In the genomic region with DNA sequence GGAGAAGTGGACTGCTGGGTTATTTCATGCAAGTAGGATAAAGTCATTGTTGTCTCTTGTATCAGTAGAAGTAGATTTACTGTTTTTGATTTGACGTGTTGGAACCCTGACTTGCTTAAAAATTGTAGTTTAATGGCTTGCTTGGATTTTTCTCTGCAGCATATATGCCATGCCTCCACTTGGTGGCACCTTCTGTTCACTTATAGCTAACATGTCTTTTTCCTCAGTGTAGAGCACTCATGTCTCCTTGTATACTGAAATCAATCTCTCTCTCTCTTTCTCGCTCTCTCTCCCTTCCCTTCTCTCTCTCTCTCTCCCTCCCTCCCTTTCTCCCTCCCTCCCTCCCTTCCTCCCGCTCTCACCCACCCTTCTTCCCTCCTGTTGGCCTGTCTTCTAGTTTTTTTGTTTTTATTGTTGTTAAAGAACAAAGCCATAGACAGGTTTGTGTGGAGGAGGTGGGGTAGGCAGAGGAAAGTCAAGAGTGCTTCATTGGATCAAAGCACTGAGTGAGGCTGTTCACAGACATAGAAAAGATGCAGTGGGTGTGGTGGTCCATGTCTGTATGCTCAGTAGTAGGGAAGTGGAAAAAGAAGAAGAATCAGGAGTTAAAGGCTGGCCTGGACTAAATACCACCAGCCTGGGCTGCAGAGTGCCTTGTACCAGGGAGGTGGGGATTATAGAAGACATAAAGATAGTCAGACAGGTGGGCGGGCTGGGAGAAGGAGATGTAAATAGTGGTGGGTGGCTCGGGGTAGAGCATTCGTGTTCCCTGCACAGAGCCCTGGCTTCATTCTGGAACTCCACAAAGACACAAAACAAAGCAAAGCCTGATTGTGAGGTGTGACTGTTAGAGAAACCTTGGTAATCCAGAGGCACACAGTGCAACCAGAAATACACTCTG, we compare ENCODE assay signal across 8 mouse cellular contexts. TPM values are rescaled to one million over a fixed set of nuclear protein-coding genes. Genes with fewer than 3 reads are reported as not detected.
DNase-seq lines count a peak whose midpoint lies in the region; ATAC-seq and TF ChIP-seq lines count a peak whose summit lies in the region.

No protein-coding gene starts in this region.

- H3K4me1 ChIP-seq in forebrain, embryonic 13.5 days, result no peaks in the 10 kb centered on the region
- H3K4me1 ChIP-seq in forebrain, embryonic 10.5 days, result no peaks in the 10 kb centered on the region
- H3K4me1 ChIP-seq in lung, postnatal 0 days (ENCODE audit: insufficient read depth, low read depth, low read length), result no peaks in the 10 kb centered on the region
- no peaks in the 10 kb centered on the region for H3K4me1 ChIP-seq in forebrain, postnatal 0 days (ENCODE audit: insufficient read depth)
- no peaks in the 10 kb centered on the region for H3K4me1 ChIP-seq in neural tube, embryonic 14.5 days (ENCODE audit: control insufficient read depth, insufficient read depth, low read length)

- H3K36me3 ChIP-seq in forebrain, embryonic 13.5 days (ENCODE audit: poor library complexity, severe bottlenecking), result peaks cover 47% of the 10 kb centered on the region
- H3K36me3 ChIP-seq in forebrain, embryonic 10.5 days (replicated peaks), result peaks cover 75% of the 10 kb centered on the region
- peaks cover 10% of the 10 kb centered on the region; the same call in 1 of the 2 replicates for H3K36me3 ChIP-seq in lung, postnatal 0 days (ENCODE audit: insufficient read depth, low read length)
- peaks cover 26% of the 10 kb centered on the region for H3K36me3 ChIP-seq in forebrain, postnatal 0 days (ENCODE audit: insufficient read depth)
- peaks cover 13% of the 10 kb centered on the region for H3K36me3 ChIP-seq in neural tube, embryonic 14.5 days (ENCODE audit: control insufficient read depth, insufficient read depth, low read length)

- TF ChIP-seq EP300 in lung, postnatal 0 days (IDR thresholded peaks at IDR 0.05), result no peak

- H3K4me3 ChIP-seq in forebrain, embryonic 13.5 days, result no peak overlapping the region
- H3K4me3 ChIP-seq in forebrain, embryonic 10.5 days, result no peak overlapping the region
- no peak overlapping the region for H3K4me3 ChIP-seq in lung, postnatal 0 days (ENCODE audit: low read depth, low read length)
- H3K4me3 ChIP-seq in forebrain, postnatal 0 days (ENCODE audit: low read depth, low read length), result no peak overlapping the region
- no peak overlapping the region for H3K4me3 ChIP-seq in neural tube, embryonic 14.5 days (ENCODE audit: low read depth, low read length)

- peak; percentile 64 for TF ChIP-seq CTCF in lung, postnatal 0 days (IDR thresholded peaks at IDR 0.05)
- TF ChIP-seq CTCF in forebrain, postnatal 0 days (IDR thresholded peaks at IDR 0.05; ENCODE audit: low read depth), result peak; percentile 85

- H3K9ac ChIP-seq in forebrain, embryonic 13.5 days, result no peak overlapping the region
- no peak overlapping the region for H3K9ac ChIP-seq in lung, postnatal 0 days (replicated peaks; ENCODE audit: low read depth)
- H3K9ac ChIP-seq in forebrain, postnatal 0 days, result no peak overlapping the region
- no peak overlapping the region for H3K9ac ChIP-seq in neural tube, embryonic 14.5 days (replicated peaks; ENCODE audit: low read depth, low read length)

- H3K27me3 ChIP-seq in forebrain, embryonic 13.5 days, result no peaks in the 10 kb centered on the region
- H3K27me3 ChIP-seq in forebrain, embryonic 10.5 days (ENCODE audit: poor library complexity, severe bottlenecking), result no peaks in the 10 kb centered on the region
- no peaks in the 10 kb centered on the region for H3K27me3 ChIP-seq in lung, postnatal 0 days (replicated peaks; ENCODE audit: insufficient read depth, low read length)
- no peaks in the 10 kb centered on the region for H3K27me3 ChIP-seq in forebrain, postnatal 0 days (ENCODE audit: insufficient read depth, low read length)
- H3K27me3 ChIP-seq in neural tube, embryonic 14.5 days (ENCODE audit: control insufficient read depth, insufficient read depth, low read length), result no peaks in the 10 kb centered on the region

- DNase-seq in forebrain, embryonic 10.5 days (ENCODE audit: extremely low spot score, low spot score), result no peak
- peak; percentile 48 for DNase-seq in lung, postnatal 0 days (ENCODE audit: low spot score)
- DNase-seq in lung, postnatal 4 days, result no peak
- DNase-seq in forebrain, postnatal 0 days, result peak; percentile 71
- DNase-seq in ovary, postnatal 14 days (ENCODE audit: low spot score), result no peak
- no peak for DNase-seq in thymus, postnatal 10 days (ENCODE audit: low spot score in 2 of 2)

- no peaks in the 10 kb centered on the region for H3K9me3 ChIP-seq in forebrain, embryonic 13.5 days (replicated peaks)
- H3K9me3 ChIP-seq in forebrain, embryonic 10.5 days, result no peaks in the 10 kb centered on the region
- no peaks in the 10 kb centered on the region for H3K9me3 ChIP-seq in lung, postnatal 0 days (ENCODE audit: low read length)
- H3K9me3 ChIP-seq in forebrain, postnatal 0 days (ENCODE audit: low read length), result no peaks in the 10 kb centered on the region
- H3K9me3 ChIP-seq in neural tube, embryonic 14.5 days (ENCODE audit: control insufficient read depth, low read length), result no peaks in the 10 kb centered on the region

- H3K4me2 ChIP-seq in forebrain, embryonic 13.5 days, result no peak overlapping the region
- H3K4me2 ChIP-seq in lung, postnatal 0 days (replicated peaks; ENCODE audit: low read depth, low read length), result no peak overlapping the region
- no peak overlapping the region for H3K4me2 ChIP-seq in forebrain, postnatal 0 days (ENCODE audit: low read depth)
- H3K4me2 ChIP-seq in neural tube, embryonic 14.5 days (ENCODE audit: low read depth, low read length), result no peak overlapping the region

- 62% methylated on average over 6 of the region's 6 CpGs for WGBS in forebrain, embryonic 13.5 days
- 84% methylated on average over 6 of the region's 6 CpGs for WGBS in forebrain, embryonic 10.5 days
- 68% methylated on average over 6 of the region's 6 CpGs for WGBS in lung, postnatal 0 days
- 55% methylated on average over 6 of the region's 6 CpGs for WGBS in forebrain, postnatal 0 days
- 60% methylated on average over 6 of the region's 6 CpGs for WGBS in neural tube, embryonic 14.5 days

- H3K27ac ChIP-seq in forebrain, embryonic 13.5 days, result no peak overlapping the region; the same call in 1 of the 2 replicates
- no peak overlapping the region for H3K27ac ChIP-seq in forebrain, embryonic 10.5 days
- no peak overlapping the region for H3K27ac ChIP-seq in lung, postnatal 0 days (ENCODE audit: low read length)
- peak overlapping the region; percentile 0; the same call in 1 of the 2 replicates for H3K27ac ChIP-seq in forebrain, postnatal 0 days (ENCODE audit: low read depth, low read length)
- H3K27ac ChIP-seq in neural tube, embryonic 14.5 days (ENCODE audit: low read depth, low read length), result peak overlapping the region; percentile 44; the same call in 1 of the 2 replicates

- ATAC-seq in forebrain, embryonic 13.5 days, result peak; percentile 85
- ATAC-seq in lung, postnatal 0 days, result no peak
- ATAC-seq in forebrain, postnatal 0 days, result peak; percentile 95
- ATAC-seq in neural tube, embryonic 14.5 days (ENCODE audit: low read depth), result peak; percentile 87; the same call in 1 of the 2 replicates

RNA-seq across cellular contexts. Expression of a gene that starts 12.4 kb away (rescaled TPM):
- 376 and 416 TPM in 2 replicates for polyA plus RNA-seq in forebrain, embryonic 13.5 days (2015; fragmentation: Nextera tagmentation; extraction: Ambion mirVana)
- 575 and 590 TPM in 2 replicates for polyA plus RNA-seq in forebrain, embryonic 10.5 days (2016; fragmentation: Nextera tagmentation; extraction: Ambion mirVana)
- polyA plus RNA-seq in lung, postnatal 0 days (2015; fragmentation: Nextera tagmentation; extraction: Ambion mirVana), result 221 and 253 TPM in 2 replicates
- 219 and 220 TPM in 2 replicates for total RNA-seq in forebrain, postnatal 0 days (2014; rRNA removed)
- polyA plus RNA-seq in forebrain, postnatal 0 days (2015; fragmentation: Nextera tagmentation; extraction: Ambion mirVana), result 483 and 610 TPM in 2 replicates
- polyA plus RNA-seq in neural tube, embryonic 14.5 days (2014; fragmentation: Nextera tagmentation; extraction: Ambion mirVana), result 427 and 462 TPM in 2 replicates

Comparison
In these comparisons a context has a peak if more than half of its experiments do, and no peak if none do; other contexts are left out.
1. H3K27ac ChIP-seq: peak in forebrain, postnatal 0 days (single experiment) and neural tube, embryonic 14.5 days (single experiment); none in forebrain, embryonic 13.5 days (single experiment), forebrain, embryonic 10.5 days (single experiment) and lung, postnatal 0 days (single experiment).
2. DNase-seq: peak in lung, postnatal 0 days (single experiment) and forebrain, postnatal 0 days (single experiment); none in forebrain, embryonic 10.5 days (single experiment), lung, postnatal 4 days (0 of 2), ovary, postnatal 14 days (single experiment) and thymus, postnatal 10 days (0 of 2).